Mouse (Mus musculus): Measurements from ENCODE around the gene Fer. TPM values are rescaled to one million over a fixed set of nuclear protein-coding genes. Genes with fewer than 3 reads are reported as not detected.

Gene Fer
- polyA plus RNA-seq, 1 experiment from 2014 or later: 34.0 TPM

DNA sequence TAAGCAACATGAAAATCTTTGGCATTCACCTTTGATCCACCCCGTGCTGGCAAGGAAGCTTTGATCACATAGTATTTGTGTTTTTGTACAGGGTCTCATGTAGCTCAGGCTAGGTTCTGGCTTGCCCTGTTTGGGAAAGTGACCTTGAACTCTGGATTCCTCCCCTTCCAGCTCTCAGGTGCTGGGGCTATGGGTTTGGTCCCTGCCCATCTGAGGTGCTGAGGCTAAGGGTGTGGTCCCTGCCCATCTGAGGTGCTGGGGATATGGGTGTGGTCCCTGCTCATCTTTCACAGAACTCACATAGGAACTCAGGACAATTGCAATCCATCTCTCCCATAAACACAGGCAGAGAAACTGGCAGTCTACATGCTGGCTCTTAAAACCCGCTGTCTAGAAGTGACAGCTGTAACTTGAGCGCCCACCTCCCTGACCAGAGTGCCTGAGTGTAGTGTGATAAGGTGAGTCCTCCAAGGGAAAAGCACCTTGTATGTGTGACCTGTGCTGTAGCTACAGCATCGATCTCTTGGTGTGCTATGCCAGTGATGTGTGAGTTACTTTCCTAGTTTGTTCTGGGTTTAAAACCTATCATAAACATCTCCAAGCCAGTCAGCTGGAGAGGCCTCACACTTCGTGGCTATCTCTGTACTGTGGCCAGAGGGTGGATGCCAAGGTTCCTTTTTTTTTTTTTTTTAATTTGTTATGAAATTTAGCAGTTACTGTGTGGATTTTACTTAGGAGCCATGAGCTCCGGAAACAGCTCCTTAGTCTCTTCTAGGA, 236.7 kb downstream of the Fer start:
- Histone ChIP-seq H3K4me2 (no peak overlapping the region), H3K9me3 (no peaks in the 10 kb centered on the region), H3K4me1 (replicated peaks) (no peaks in the 10 kb centered on the region), H3K9ac (no peak overlapping the region), H3K4me3 (no peak overlapping the region), H3K36me3 (no peaks in the 10 kb centered on the region), H3K27ac (replicated peaks) (no peak overlapping the region), H3K27me3 (no peaks in the 10 kb centered on the region)
- WGBS: 72% methylated on average over 6 of the region's 6 CpGs
- no peak; the same call in 1 of the 2 replicates for ATAC-seq (ENCODE audit: low read depth)

DNA sequence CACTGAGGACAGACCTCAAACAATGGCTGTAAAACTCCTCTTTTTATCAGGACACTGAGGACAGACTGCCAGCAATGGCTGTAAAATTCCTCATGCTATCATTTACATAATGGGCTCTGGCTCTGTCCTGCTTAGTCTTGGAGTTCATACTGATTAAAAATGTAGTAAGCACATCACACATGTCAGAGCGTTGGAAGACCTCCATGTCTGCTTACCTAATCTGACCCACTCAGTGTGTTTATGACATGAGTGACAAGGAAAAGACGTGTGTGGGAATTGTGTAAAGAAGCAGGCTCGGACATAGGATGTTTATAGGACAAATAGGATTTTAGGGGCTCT, 237.3 kb downstream of the Fer start:
- H3K4me1 ChIP-seq (replicated peaks): no peaks in the 10 kb centered on the region
- ATAC-seq (ENCODE audit: low read depth): no peak
- no peaks in the 10 kb centered on the region for H3K27me3 ChIP-seq
- 52% methylated on average over 3 of the region's 3 CpGs for WGBS
- no peak overlapping the region for H3K9ac ChIP-seq
- no peak overlapping the region for H3K4me2 ChIP-seq
- no peak overlapping the region for H3K27ac ChIP-seq (replicated peaks)
- H3K9me3 ChIP-seq: no peaks in the 10 kb centered on the region
- H3K4me3 ChIP-seq: no peak overlapping the region
- H3K36me3 ChIP-seq: no peaks in the 10 kb centered on the region

GRCm38 (mm10) chr17:64108773-64109172, 245.9 kb downstream of the Fer start:
- H3K27me3 ChIP-seq: no peaks in the 10 kb centered on the region
- H3K4me1 ChIP-seq (replicated peaks): peaks cover 4% of the 10 kb centered on the region; the same call in 1 of the 2 replicates
- H3K4me3 ChIP-seq: no peak overlapping the region
- no peak overlapping the region for H3K4me2 ChIP-seq
- H3K9me3 ChIP-seq: no peaks in the 10 kb centered on the region
- no peak overlapping the region for H3K9ac ChIP-seq
- H3K36me3 ChIP-seq: no peaks in the 10 kb centered on the region
- no peak for ATAC-seq (ENCODE audit: low read depth)
- WGBS: 93% methylated on average over 5 of the region's 5 CpGs
- H3K27ac ChIP-seq (replicated peaks): no peak overlapping the region

GRCm38 (mm10) chr17:64109871-64110270, 247.0 kb downstream of the Fer start:
- Histone ChIP-seq H3K4me1 (replicated peaks) (peaks cover 4% of the 10 kb centered on the region; the same call in 1 of the 2 replicates), H3K27me3 (no peaks in the 10 kb centered on the region), H3K27ac (replicated peaks) (no peak overlapping the region), H3K4me3 (no peak overlapping the region), H3K9me3 (no peaks in the 10 kb centered on the region), H3K4me2 (no peak overlapping the region), H3K36me3 (no peaks in the 10 kb centered on the region), H3K9ac (no peak overlapping the region)
- WGBS: 83% methylated on average over 8 of the region's 8 CpGs
- no peak for ATAC-seq (ENCODE audit: low read depth)

DNA sequence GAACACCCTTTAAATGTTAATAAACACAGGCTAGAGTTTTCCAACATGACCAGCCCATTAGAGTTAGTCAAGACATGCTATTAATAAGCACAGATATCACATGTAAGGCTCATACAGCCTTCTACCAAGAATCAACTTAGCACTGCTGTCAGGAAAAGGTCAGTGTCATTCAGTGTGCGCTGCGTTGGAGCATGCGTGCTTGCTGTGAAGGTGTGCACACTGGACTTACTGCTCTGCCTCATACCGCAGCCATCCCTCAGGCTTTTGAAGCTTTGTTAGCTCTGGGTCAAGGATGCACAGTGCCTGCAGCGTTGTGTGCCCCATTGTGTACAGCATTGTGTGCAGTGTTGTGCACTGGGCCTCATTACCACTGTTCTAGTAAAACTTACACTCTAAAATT, 250.8 kb downstream of the Fer start:
- H3K9ac ChIP-seq: no peak overlapping the region
- H3K9me3 ChIP-seq: no peaks in the 10 kb centered on the region
- WGBS: 87% methylated on average over 5 of the region's 5 CpGs
- H3K36me3 ChIP-seq: no peaks in the 10 kb centered on the region
- no peak for ATAC-seq (ENCODE audit: low read depth)
- H3K4me1 ChIP-seq (replicated peaks): peaks cover 4% of the 10 kb centered on the region; the same call in 1 of the 2 replicates
- H3K27me3 ChIP-seq: no peaks in the 10 kb centered on the region
- no peak overlapping the region for H3K27ac ChIP-seq (replicated peaks)
- no peak overlapping the region for H3K4me2 ChIP-seq
- H3K4me3 ChIP-seq: no peak overlapping the region

DNA sequence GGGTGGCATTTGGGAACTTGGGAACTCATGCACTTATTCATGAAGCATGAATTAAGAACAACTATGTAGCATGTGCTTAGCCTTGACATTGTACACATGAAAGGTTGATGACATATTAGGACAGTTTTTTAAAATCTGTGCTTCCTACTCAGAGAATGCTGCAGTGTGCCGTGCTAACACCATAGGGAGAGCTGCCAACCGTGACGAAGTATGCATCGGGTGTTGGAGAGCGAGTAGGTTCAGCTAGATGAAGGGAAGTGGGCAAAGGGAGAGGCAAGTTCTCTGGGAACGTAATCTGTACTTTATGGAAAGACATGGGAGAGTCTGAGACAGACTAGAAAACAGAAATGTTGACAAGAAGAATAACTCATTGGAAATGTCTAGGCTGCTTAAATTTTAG, 253.9 kb downstream of the Fer start:
- Histone ChIP-seq H3K27ac (replicated peaks) (no peak overlapping the region), H3K4me2 (no peak overlapping the region), H3K9me3 (no peaks in the 10 kb centered on the region), H3K36me3 (no peaks in the 10 kb centered on the region), H3K4me3 (no peak overlapping the region), H3K27me3 (no peaks in the 10 kb centered on the region), H3K9ac (no peak overlapping the region), H3K4me1 (replicated peaks) (peaks cover 4% of the 10 kb centered on the region; the same call in 1 of the 2 replicates)
- no peak for ATAC-seq (ENCODE audit: low read depth)
- WGBS: 81% methylated on average over 6 of the region's 6 CpGs

DNA sequence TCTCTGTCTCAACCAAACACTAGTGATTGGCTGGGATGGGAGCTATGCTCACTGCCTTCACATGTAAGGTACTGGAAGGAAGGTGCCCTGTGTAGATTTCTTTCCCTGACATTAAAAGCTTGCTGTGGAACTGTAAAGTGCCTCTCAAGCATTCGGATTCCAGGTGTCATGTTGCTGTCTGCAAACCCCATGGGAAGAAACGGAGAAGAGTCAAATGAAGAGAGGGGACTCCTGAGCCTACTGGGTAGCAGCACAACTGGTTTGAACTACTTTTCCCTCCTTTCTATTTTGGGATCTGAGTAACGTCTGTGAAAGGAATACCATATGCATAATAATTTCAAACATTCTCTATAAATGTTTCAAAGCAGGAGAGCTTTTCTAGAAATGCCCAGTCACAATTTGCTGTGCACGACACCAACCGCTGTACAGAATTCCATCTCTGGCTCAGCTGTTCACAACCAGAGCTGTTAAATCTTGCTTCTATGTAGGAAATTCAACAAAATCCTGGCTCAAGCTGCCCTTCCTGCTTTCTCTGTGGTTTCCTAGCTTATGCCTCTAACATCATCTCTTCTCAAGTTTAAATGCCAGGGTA, 256.9 kb downstream of the Fer start:
- Histone ChIP-seq H3K4me2 (no peak overlapping the region), H3K9me3 (no peaks in the 10 kb centered on the region), H3K27ac (replicated peaks) (no peak overlapping the region), H3K4me1 (replicated peaks) (no peaks in the 10 kb centered on the region), H3K9ac (no peak overlapping the region), H3K36me3 (no peaks in the 10 kb centered on the region), H3K27me3 (no peaks in the 10 kb centered on the region), H3K4me3 (no peak overlapping the region)
- ATAC-seq (ENCODE audit: low read depth): no peak
- 87% methylated on average over 5 of the region's 5 CpGs for WGBS

DNA sequence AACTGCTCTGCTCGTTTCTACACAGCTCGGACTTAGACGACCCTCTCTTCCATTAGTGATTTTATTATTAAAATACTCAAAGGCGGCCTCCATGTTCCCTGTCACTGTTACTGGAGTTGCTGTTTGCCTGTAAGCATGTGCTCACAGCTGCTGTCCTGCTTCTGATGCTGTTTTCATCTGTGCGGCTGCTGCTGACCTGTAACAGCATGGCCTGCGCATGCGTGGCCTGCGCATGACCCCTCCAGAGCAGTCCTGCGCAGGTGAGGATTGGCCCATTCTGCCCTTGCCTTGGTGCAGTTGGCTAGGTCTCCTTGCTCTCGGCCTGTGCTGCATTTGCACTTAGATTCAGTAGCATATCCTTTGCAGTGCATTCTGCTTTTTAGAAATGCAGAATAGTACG, 259.7 kb downstream of the Fer start:
- Histone ChIP-seq H3K4me1 (replicated peaks) (no peaks in the 10 kb centered on the region), H3K9ac (no peak overlapping the region), H3K36me3 (no peaks in the 10 kb centered on the region), H3K4me3 (no peak overlapping the region), H3K27me3 (no peaks in the 10 kb centered on the region), H3K4me2 (no peak overlapping the region), H3K27ac (replicated peaks) (no peak overlapping the region), H3K9me3 (no peaks in the 10 kb centered on the region)
- 85% methylated on average over 11 of the region's 11 CpGs for WGBS
- ATAC-seq (ENCODE audit: low read depth): no peak

- Histone ChIP-seq H3K27me3 (no peaks in the 10 kb centered on the region), H3K9ac (no peak overlapping the region), H3K27ac (replicated peaks) (no peak overlapping the region), H3K4me1 (replicated peaks) (no peaks in the 10 kb centered on the region), H3K4me2 (no peak overlapping the region), H3K36me3 (no peaks in the 10 kb centered on the region), H3K9me3 (no peaks in the 10 kb centered on the region), H3K4me3 (no peak overlapping the region)
- WGBS: 76% methylated on average over 3 of the region's 3 CpGs
- no peak for ATAC-seq (ENCODE audit: low read depth)
Observed at GRCm38 (mm10) chr17:64123732-64124131, 260.9 kb downstream of the Fer start.

DNA sequence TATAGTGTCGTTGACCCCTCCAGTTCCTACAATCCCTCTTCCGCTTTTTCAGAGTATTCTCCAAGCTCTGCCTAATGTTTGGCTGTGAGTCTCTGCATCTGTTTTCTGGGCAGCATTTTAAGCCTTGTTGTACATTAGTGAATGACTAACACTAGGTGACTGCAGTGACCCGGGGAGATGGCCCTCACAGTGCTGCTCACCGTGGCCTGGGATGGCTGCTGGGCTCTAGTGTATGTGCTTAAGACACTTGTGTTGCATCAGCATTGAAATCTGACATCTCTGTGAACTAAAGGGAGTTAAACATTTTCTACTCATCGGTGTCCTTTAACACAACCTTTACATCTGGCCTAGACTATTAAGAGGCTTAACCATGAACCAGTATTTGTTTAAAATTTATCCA, 264.0 kb downstream of the Fer start:
- no peak overlapping the region for H3K9ac ChIP-seq
- no peak overlapping the region for H3K4me2 ChIP-seq
- no peaks in the 10 kb centered on the region for H3K27me3 ChIP-seq
- H3K4me1 ChIP-seq (replicated peaks): peaks cover 7% of the 10 kb centered on the region; the same call in 1 of the 2 replicates
- ATAC-seq (ENCODE audit: low read depth): no peak
- 94% methylated on average over 5 of the region's 5 CpGs for WGBS
- no peaks in the 10 kb centered on the region for H3K9me3 ChIP-seq
- H3K4me3 ChIP-seq: no peak overlapping the region
- no peaks in the 10 kb centered on the region for H3K36me3 ChIP-seq
- no peak overlapping the region for H3K27ac ChIP-seq (replicated peaks)

GRCm38 (mm10) chr17:64129750-64130149, 266.9 kb downstream of the Fer start:
- Histone ChIP-seq H3K4me1 (replicated peaks) (peaks cover 7% of the 10 kb centered on the region; the same call in 1 of the 2 replicates), H3K27ac (replicated peaks) (no peak overlapping the region), H3K36me3 (no peaks in the 10 kb centered on the region), H3K4me2 (no peak overlapping the region), H3K4me3 (no peak overlapping the region), H3K27me3 (no peaks in the 10 kb centered on the region), H3K9ac (no peak overlapping the region), H3K9me3 (no peaks in the 10 kb centered on the region)
- ATAC-seq (ENCODE audit: low read depth): no peak
- whole genome bisulfite sequencing: 62% methylated on average over 2 of the region's 2 CpGs

DNA sequence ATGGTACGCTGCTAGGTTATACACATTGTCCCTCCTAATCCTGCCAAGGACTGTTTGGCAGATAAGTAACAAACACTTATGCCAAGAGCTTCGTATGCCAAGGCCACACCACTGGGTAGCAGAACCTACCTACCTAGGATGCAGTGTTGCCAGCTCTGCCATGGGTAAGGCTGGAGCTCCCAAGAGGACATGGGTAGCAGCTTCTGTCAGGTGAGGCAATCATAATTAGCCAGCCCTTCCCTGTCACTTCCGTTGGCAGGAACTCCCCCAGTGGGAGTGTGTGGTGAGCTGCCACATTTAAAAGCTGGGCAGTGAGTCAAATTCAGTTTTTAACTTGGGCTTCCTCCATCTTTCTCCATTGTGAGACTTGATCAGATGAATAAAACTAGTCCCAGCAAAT, 267.5 kb downstream of the Fer start:
- Histone ChIP-seq H3K9me3 (no peaks in the 10 kb centered on the region), H3K4me2 (no peak overlapping the region), H3K4me1 (replicated peaks) (peaks cover 7% of the 10 kb centered on the region; the same call in 1 of the 2 replicates), H3K27me3 (no peaks in the 10 kb centered on the region), H3K36me3 (no peaks in the 10 kb centered on the region), H3K9ac (no peak overlapping the region), H3K27ac (replicated peaks) (no peak overlapping the region; the same call in 1 of the 2 replicates), H3K4me3 (no peak overlapping the region)
- no peak for ATAC-seq (ENCODE audit: low read depth)
- WGBS: 63% methylated on average over 3 of the region's 3 CpGs

DNA sequence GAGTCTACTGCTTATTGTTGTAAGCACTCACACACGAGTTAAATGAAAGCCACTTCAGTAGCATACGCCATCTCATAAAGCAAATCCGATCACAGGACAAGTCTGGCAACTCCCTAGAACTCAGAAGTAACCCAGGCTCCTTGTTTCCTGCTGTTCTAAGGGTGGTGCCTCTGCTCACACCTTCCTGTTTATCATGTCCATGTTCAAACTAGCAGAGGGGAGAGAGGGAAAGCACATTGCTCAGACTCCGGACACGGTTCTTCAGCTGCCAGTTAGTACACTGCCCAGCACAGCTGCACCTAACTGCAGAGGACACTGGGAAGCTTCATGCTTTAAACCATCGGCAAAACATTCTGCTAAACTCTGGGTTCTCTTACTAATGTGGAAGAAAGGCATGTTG, 269.3 kb downstream of the Fer start:
- no peak overlapping the region for H3K4me2 ChIP-seq
- WGBS: 83% methylated on average over 6 of the region's 6 CpGs
- no peaks in the 10 kb centered on the region for H3K9me3 ChIP-seq
- H3K27ac ChIP-seq (replicated peaks): no peak overlapping the region
- no peaks in the 10 kb centered on the region for H3K36me3 ChIP-seq
- H3K4me3 ChIP-seq: no peak overlapping the region
- no peak overlapping the region for H3K9ac ChIP-seq
- H3K27me3 ChIP-seq: no peaks in the 10 kb centered on the region
- H3K4me1 ChIP-seq (replicated peaks): peaks cover 10% of the 10 kb centered on the region
- no peak for ATAC-seq (ENCODE audit: low read depth)

Measured in neural tube, embryonic 13.5 days (tissue).